Mouse (Mus musculus): ENCODE data around the gene Olfr1134. TPM values are rescaled to one million over a fixed set of nuclear protein-coding genes. Genes with fewer than 3 reads are reported as not detected.

The Olfr1134 gene
- total RNA-seq (2021), result not detected
- polyA plus RNA-seq (2012; rRNA removed), result not detected in 2 replicates
- long read RNA-seq, result 0 reads

DNA sequence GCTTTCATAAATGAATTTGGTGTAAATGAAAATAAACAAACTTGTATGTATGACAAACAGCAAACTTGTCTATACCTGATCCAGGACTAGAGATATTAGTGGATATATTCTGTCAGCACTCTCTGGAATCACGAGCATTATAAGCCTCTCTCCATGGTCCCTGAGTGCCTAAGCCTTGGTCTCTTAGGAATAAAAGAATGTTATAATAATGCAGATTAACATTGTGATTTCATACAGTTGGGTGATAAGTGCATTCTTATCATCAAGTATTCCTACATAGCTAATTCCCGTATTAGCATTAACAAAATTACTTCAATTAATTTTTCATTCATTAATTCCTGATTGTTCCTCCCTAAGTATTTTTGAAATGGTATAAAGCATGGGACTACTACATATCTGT lies at the start of gene Olfr1134:
Olfr1134 (minus strand) TSS at position 101 of the 400 bp plus-strand sequence.
- Histone ChIP-seq H3K4me1 (ENCODE audit: control insufficient read depth, insufficient read depth, low read length) (no peaks in the 10 kb centered on the region), H3K36me3 (ENCODE audit: control insufficient read depth, insufficient read depth, low read length) (no peaks in the 10 kb centered on the region), H3K4me3 (no peak within 1 kb of the TSS), H3K27ac (no peak within 1 kb of the TSS), H3K79me2 (replicated peaks; ENCODE audit: control insufficient read depth, insufficient read depth, low read length) (no peaks in the 10 kb centered on the region), H3K27me3 (ENCODE audit: control insufficient read depth, insufficient read depth, low read length) (no peaks in the 10 kb centered on the region), H3K9ac (ENCODE audit: low read depth, low read length) (no peak within 1 kb of the TSS)
- intact Hi-C loops (cut with DNase I), result no loop called here
- TF ChIP-seq CTCF (IDR thresholded peaks at IDR 0.05) (no peak), POLR2A (IDR thresholded peaks at IDR 0.05; ENCODE audit: insufficient read depth, low read depth, low read length) (no peak), EP300 (IDR thresholded peaks at IDR 0.05; ENCODE audit: insufficient read depth, low read depth, low read length) (no peak)
- DNase-seq, result no peak
- 63% methylated on average over 2 of the region's 2 CpGs for WGBS

- no peak for DNase-seq
- Histone ChIP-seq H3K4me1 (ENCODE audit: control insufficient read depth, insufficient read depth, low read length) (no peaks in the 10 kb centered on the region), H3K36me3 (ENCODE audit: control insufficient read depth, insufficient read depth, low read length) (no peaks in the 10 kb centered on the region), H3K9ac (ENCODE audit: low read depth, low read length) (no peak within 1 kb of the TSS), H3K4me3 (no peak within 1 kb of the TSS), H3K79me2 (replicated peaks; ENCODE audit: control insufficient read depth, insufficient read depth, low read length) (no peaks in the 10 kb centered on the region), H3K27ac (no peak within 1 kb of the TSS), H3K27me3 (ENCODE audit: control insufficient read depth, insufficient read depth, low read length) (no peaks in the 10 kb centered on the region)
- intact Hi-C loops (cut with DNase I), result no loop called here
- no peak for TF ChIP-seq CTCF (IDR thresholded peaks at IDR 0.05)
- no peak for TF ChIP-seq POLR2A (IDR thresholded peaks at IDR 0.05; ENCODE audit: insufficient read depth, low read depth, low read length)
- TF ChIP-seq EP300 (IDR thresholded peaks at IDR 0.05; ENCODE audit: insufficient read depth, low read depth, low read length), result no peak
Observed at GRCm38 (mm10) chr2:87693847-87694246, 35.6 kb upstream of the Olfr1134 start, which contains the start of gene Olfr1136. Olfr1136 (minus strand) TSS chr2:87693947.

GRCm38 (mm10) chr2:87673564-87673963 lies 15.3 kb upstream of the Olfr1134 start, which contains the start of gene Olfr1135:
Olfr1135 (minus strand) TSS chr2:87673664.
- no peak for TF ChIP-seq POLR2A (IDR thresholded peaks at IDR 0.05; ENCODE audit: insufficient read depth, low read depth, low read length)
- TF ChIP-seq CTCF (IDR thresholded peaks at IDR 0.05), result no peak
- TF ChIP-seq EP300 (IDR thresholded peaks at IDR 0.05; ENCODE audit: insufficient read depth, low read depth, low read length), result no peak
- Histone ChIP-seq H3K79me2 (replicated peaks; ENCODE audit: control insufficient read depth, insufficient read depth, low read length) (no peaks in the 10 kb centered on the region), H3K9ac (ENCODE audit: low read depth, low read length) (no peak within 1 kb of the TSS), H3K27me3 (ENCODE audit: control insufficient read depth, insufficient read depth, low read length) (no peaks in the 10 kb centered on the region), H3K36me3 (ENCODE audit: control insufficient read depth, insufficient read depth, low read length) (no peaks in the 10 kb centered on the region), H3K27ac (no peak within 1 kb of the TSS), H3K4me1 (ENCODE audit: control insufficient read depth, insufficient read depth, low read length) (no peaks in the 10 kb centered on the region), H3K4me3 (no peak within 1 kb of the TSS)
- intact Hi-C loops (cut with DNase I), result no loop called here
- 4% methylated on average over 1 of the region's 1 CpGs for WGBS
- no peak for DNase-seq

GRCm38 (mm10) chr2:87647274-87647673 lies 11.0 kb downstream of the Olfr1134 start, which contains the start of gene Olfr1133:
Olfr1133 (minus strand) TSS chr2:87647374.
- H3K4me3 ChIP-seq, result no peak within 1 kb of the TSS
- H3K27me3 ChIP-seq (ENCODE audit: control insufficient read depth, insufficient read depth, low read length), result no peaks in the 10 kb centered on the region
- no peak within 1 kb of the TSS for H3K9ac ChIP-seq (ENCODE audit: low read depth, low read length)
- no peaks in the 10 kb centered on the region for H3K36me3 ChIP-seq (ENCODE audit: control insufficient read depth, insufficient read depth, low read length)
- H3K79me2 ChIP-seq (replicated peaks; ENCODE audit: control insufficient read depth, insufficient read depth, low read length), result no peaks in the 10 kb centered on the region
- intact Hi-C loops (cut with DNase I), result no loop called here
- no peak within 1 kb of the TSS for H3K27ac ChIP-seq
- no peak for DNase-seq
- no peak for TF ChIP-seq POLR2A (IDR thresholded peaks at IDR 0.05; ENCODE audit: insufficient read depth, low read depth, low read length)
- no peak for TF ChIP-seq CTCF (IDR thresholded peaks at IDR 0.05)
- no peak for TF ChIP-seq EP300 (IDR thresholded peaks at IDR 0.05; ENCODE audit: insufficient read depth, low read depth, low read length)
- no peaks in the 10 kb centered on the region for H3K4me1 ChIP-seq (ENCODE audit: control insufficient read depth, insufficient read depth, low read length)

DNA sequence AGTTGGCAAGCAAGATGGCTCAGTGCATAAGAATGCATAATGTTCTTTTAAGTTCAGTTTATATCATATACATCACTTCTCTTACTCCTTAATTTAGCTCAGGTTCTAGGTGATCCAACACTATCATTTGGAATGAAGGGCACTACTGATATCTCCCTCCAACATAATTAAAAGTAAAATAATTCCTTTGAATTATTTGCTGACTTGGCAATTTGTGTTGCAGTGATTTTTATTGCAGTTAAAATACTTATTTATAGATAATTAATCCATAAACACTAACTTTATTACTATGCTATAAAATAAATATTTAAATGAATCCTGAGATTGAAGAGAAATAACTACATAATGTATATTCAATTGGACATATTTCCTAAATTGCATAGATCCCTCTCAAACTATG lies 15.8 kb downstream of the Olfr1134 start:
- H3K27ac ChIP-seq, result no peak overlapping the region
- no peak for DNase-seq
- intact Hi-C loops (cut with DNase I), result no loop called here
- no peaks in the 10 kb centered on the region for H3K36me3 ChIP-seq (ENCODE audit: control insufficient read depth, insufficient read depth, low read length)
- H3K4me3 ChIP-seq, result no peak overlapping the region
- no peak for TF ChIP-seq CTCF (IDR thresholded peaks at IDR 0.05)
- no peak for TF ChIP-seq POLR2A (IDR thresholded peaks at IDR 0.05; ENCODE audit: insufficient read depth, low read depth, low read length)
- TF ChIP-seq EP300 (IDR thresholded peaks at IDR 0.05; ENCODE audit: insufficient read depth, low read depth, low read length), result no peak
- no peaks in the 10 kb centered on the region for H3K4me1 ChIP-seq (ENCODE audit: control insufficient read depth, insufficient read depth, low read length)
- H3K79me2 ChIP-seq (replicated peaks; ENCODE audit: control insufficient read depth, insufficient read depth, low read length), result no peaks in the 10 kb centered on the region
- no peak overlapping the region for H3K9ac ChIP-seq (ENCODE audit: low read depth, low read length)
- H3K27me3 ChIP-seq (ENCODE audit: control insufficient read depth, insufficient read depth, low read length), result no peaks in the 10 kb centered on the region

- Histone ChIP-seq H3K79me2 (replicated peaks; ENCODE audit: control insufficient read depth, insufficient read depth, low read length) (no peaks in the 10 kb centered on the region), H3K4me3 (no peak within 1 kb of the TSS), H3K9ac (ENCODE audit: low read depth, low read length) (no peak within 1 kb of the TSS), H3K4me1 (ENCODE audit: control insufficient read depth, insufficient read depth, low read length) (no peaks in the 10 kb centered on the region), H3K27me3 (ENCODE audit: control insufficient read depth, insufficient read depth, low read length) (no peaks in the 10 kb centered on the region), H3K27ac (no peak within 1 kb of the TSS), H3K36me3 (ENCODE audit: control insufficient read depth, insufficient read depth, low read length) (no peaks in the 10 kb centered on the region)
- DNase-seq, result no peak
- intact Hi-C loops (cut with DNase I), result no loop called here
- TF ChIP-seq POLR2A (IDR thresholded peaks at IDR 0.05; ENCODE audit: insufficient read depth, low read depth, low read length) (no peak), EP300 (IDR thresholded peaks at IDR 0.05; ENCODE audit: insufficient read depth, low read depth, low read length) (no peak), CTCF (IDR thresholded peaks at IDR 0.05) (no peak)
Observed at GRCm38 (mm10) chr2:87637435-87637834, 20.8 kb downstream of the Olfr1134 start, which contains the start of gene Olfr1132. Olfr1132 (minus strand) TSS chr2:87637535.
